Mouse (Mus musculus): ENCODE measurements at regions not wholly inside any gene's neighbourhood (a gene's known extent, or its start where the extent isn't known, plus 50 kb on each side); places are given as distances from the start of the nearest gene placed in this dataset.
"Not testable (repeated sequence)": the region's sequence is repeated elsewhere in the genome, so short reads cannot be mapped to it uniquely, and the experiment has no call there.

DNA sequence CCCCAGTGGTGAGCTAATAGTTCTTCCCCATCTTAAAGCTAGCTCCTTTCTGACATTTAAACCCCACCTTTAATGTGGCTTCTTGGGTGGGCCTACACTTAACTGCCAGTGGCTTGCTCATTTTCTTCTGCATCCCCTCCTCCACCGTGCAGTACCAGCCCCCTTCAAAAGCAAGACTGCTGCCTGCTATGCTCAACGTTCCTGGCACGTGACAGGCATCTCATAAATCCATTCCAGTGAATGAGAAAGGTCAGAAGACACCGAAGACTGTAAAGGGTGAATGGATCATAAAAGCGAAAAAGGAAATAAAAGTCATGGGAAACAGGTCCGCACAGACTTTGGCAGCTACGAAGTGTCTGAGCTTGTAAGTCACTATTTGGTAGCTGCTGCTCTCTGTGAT lies 212.8 kb upstream of the Prok2 start:
- DNase-seq (ENCODE audit: low spot score) = no peak

DNA sequence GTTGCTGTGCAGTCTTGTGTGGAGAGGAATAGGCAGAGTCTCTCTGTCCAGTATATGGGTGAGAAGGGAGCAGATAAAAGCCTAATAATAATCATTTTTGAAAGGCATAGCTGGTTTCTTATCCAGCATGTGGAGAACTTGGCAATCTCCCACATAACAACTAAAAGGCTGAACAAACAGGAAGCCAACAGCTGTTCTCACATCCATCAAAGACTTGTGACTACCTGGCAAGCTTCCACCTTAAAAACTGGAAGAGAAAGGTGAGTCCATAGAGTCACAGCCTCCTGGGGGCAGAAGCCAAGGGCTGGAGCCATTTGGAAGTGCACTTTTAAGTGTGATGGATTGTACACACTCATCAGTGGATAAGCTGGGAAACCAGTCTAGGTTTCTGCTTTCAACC lies 210.5 kb upstream of the Prok2 start:
- DNase-seq (ENCODE audit: low spot score) = no peak

GRCm38 (mm10) chr6:99935373-99935772 lies 209.2 kb upstream of the Prok2 start:
- DNase-seq (ENCODE audit: low spot score) = no peak

DNA sequence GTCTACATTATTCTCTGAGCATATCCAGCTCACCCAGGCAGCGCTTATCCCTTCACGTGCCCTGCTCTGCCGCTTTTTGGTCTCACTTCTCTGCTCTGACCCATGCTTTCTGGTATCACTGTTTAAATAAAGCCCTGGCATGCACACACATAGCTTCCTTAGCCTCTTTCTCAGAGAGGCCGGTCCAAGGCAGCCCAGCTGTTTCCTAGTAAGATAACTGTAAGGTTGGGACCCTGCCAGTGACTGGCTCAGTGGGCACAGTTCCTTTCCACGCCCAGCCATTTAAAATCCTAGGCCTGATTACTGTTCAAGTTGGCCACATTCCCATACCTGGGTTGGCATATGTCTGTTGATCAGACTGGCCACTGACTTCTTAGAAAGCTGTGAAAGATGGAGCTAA lies 208.2 kb upstream of the Prok2 start:
- DNase-seq (ENCODE audit: low spot score) = no peak

- no peak for DNase-seq (ENCODE audit: low spot score)
Observed at GRCm38 (mm10) chr6:99933404-99933803, 207.2 kb upstream of the Prok2 start.

- no peak for DNase-seq (ENCODE audit: low spot score)
Observed at GRCm38 (mm10) chr6:99932923-99933322, 206.7 kb upstream of the Prok2 start.

DNA sequence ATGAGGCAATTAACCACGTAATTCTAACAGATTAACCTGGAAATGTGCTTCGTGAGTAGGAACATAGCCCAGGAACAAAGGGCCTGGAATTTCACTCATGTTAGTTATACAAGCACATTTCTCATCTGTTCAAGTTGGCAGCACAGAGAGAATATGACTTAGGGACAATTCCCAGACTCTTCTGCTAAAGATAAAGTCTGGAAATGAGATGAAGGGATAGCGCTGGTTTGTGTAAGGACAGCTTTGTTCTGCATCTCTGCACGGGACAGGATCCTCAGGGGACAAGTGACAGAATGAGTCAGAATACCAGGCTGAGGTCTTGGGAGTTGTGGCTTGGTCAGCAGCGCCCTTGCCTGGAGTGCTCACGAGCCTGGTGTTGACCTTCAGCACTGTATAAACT lies 206.2 kb upstream of the Prok2 start:
- no peak for DNase-seq (ENCODE audit: low spot score)

GRCm38 (mm10) chr6:99931588-99931987 lies 205.4 kb upstream of the Prok2 start:
- DNase-seq (ENCODE audit: low spot score) = no peak

DNA sequence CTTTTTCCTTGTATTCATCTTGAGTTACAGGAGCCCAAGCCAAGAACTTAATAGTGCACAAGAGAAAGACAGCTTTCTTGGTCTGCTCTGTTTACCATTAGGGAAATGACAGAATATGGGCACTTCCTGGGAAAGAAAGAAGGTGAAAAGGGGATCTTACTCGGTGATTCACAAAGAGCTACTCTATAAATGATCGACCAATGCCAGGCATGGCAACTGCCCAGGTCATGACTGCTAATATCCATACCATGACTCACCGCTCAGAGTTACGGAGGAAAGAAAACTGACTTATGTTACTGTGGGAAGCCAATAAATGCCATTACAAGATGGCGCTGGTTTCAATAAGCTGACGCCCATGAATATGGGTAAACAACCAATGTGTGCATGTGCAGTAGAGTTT lies 204.1 kb upstream of the Prok2 start:
- no peak for DNase-seq (ENCODE audit: low spot score)

GRCm38 (mm10) chr6:99927933-99928555 lies 201.9 kb upstream of the Prok2 start:
- no peak for DNase-seq (ENCODE audit: low spot score)

DNA sequence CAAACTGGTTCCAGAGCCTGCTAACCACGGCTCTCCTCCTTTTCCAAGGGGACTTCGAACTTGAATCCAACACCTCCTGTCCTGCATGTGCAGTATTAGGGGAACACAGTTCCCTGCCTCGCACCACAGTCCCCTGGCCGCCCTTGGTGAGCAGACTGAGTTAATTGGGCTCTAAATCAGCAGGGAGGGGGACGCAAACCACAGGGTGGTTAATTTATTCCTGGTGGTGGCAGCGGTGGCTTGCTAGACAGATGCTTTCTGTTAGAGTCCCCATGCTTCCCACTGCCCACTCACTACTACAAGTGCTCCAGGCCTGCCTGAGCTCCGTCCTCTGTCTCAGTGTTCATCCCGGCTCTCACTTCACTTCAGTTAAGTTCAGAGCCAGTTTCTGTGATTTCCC lies 198.0 kb upstream of the Prok2 start:
- DNase-seq (ENCODE audit: low spot score) = no peak

DNA sequence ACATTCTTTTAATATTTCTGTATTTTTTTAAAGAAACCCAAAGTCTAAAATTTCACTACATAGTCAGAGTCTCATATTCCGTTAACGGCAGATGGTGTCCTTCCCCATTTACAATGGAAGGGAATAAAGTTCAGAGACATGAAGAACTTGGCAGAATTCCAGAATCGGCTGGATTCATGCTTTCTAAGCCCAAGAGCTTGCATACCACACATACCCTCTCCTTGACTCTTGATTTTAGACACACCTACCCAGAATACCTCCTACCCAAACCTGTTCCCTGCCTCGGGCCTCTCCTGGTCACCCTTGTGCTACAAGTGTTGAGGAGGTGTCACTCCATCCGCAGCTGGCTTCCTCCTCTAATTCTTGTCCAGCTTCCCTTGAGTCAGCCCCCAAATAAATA lies 195.8 kb upstream of the Prok2 start:
- DNase-seq (ENCODE audit: low spot score) = no peak

DNA sequence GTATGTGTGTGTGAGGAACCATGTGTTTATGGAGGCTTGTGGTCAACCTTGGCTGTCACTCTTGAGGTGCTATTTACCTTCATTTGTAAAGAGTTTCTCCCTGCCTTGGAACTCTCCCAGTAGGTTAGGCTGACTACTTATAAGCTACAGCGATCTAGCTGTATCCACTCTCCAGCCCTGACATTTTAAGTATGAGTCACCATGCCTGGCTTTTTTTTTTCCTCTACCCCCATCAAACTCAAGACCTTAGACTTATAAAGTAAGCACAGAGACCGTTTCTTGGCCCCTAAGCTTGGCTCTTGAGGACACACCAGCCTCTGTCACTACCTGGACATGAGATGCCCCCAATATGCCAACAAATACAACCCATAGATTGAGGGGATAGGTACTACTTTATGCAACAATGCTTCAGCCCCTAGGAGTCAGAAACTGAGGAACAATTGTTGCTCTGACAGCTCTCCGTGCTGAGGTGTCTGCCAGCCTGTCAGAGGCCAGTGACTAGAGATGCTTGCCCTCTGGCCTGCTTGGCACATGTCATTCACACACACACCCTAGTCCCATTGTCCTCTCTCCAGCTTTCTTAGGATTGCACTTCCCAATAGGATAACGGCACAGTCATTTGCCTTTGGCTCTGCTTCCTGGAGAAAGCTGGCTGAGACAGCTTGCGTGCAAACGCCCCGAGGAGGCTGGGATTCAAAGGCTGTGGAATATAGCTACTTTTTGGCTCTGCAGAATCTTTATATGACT lies 193.8 kb upstream of the Prok2 start:
- DNase-seq (ENCODE audit: low spot score) = no peak

GRCm38 (mm10) chr6:99918351-99918750 lies 192.2 kb upstream of the Prok2 start:
- no peak for DNase-seq (ENCODE audit: low spot score)

DNA sequence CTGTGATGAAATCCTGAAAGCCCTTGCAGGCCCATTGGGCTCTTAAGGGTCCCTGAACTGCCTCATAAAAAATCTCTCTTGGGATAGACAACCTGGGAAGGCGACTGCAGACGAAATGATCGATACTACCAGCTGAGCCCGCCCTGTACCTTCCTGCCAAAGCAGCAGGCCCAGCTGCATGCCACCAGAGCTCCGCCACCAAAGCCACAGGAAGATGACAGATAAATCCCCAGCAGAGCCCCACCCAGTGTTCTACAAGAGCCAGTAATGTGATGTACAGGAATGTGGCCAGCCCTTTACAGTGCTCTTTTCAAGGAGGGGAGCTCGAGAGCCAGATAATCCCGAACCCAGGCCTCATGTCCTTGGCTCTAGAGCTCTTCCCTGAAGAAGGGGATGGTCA lies 183.7 kb upstream of the Prok2 start:
- DNase-seq (ENCODE audit: low spot score) = no peak

DNA sequence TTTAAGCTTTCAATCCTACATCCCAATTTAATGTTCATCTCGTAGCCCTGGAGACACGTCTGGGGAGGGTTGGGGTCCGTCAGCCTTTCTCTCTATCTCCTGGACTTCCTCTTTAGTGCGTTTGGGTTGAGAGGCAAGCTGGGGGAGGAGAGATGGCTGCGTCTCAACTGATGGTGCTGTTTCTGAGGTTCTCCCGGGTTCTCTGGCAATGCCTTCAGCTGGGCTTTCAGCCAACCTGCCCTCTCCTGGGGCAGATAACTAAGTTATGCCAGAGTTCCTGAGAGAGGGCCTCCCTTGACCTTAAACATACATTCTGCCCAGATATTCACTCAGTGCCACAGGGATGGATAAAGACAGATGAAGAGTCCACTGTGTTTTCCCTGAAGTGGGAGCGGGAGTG lies 183.3 kb upstream of the Prok2 start:
- no peak for DNase-seq (ENCODE audit: low spot score)

- no peak for DNase-seq (ENCODE audit: low spot score)
Observed at GRCm38 (mm10) chr6:99908066-99908465, 181.9 kb upstream of the Prok2 start.

DNA sequence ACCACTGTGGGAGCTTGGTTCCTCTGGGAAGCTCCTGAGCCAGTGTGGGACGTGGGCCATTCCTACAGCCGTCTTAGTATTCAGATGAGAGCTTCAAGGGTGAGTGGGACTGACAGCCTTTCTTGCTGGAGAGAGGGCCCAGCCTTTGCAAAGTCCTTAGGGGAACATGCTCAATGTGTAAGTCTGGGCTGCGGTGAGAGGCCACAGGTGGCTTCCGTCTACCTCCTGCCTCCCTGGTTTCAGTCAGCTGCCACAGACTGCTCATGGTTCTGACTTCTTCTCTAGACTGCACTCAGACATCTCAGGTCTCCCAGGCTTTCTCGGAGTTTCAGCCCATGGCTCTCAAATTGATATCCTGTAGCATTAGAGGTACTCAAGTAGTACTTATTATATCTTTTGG lies 179.0 kb upstream of the Prok2 start:
- DNase-seq (ENCODE audit: low spot score) = no peak

- DNase-seq (ENCODE audit: low spot score) = no peak
Observed at GRCm38 (mm10) chr6:99904607-99905006, 178.4 kb upstream of the Prok2 start.

GRCm38 (mm10) chr6:99904044-99904443 lies 177.9 kb upstream of the Prok2 start:
- not testable (repeated sequence) for DNase-seq (ENCODE audit: low spot score)

DNA sequence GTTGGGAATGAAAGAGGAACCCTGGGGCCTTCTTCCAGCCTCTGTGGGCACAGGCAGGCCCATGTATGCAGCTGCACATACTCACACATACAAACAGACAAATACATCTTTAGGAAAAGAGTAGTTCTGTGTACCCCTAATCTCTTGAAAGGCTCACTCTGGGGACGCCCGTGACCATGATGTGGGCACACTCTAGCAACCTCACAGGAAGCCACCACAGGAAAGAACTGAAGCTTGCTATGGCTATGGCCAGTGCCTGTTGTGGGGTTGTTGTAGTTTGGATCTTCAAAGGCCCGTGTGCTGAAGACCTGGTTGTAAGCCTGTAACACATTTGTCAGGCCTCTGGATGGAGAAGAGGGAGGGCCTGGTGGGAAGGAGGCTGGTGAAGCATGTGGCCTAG lies 175.4 kb upstream of the Prok2 start:
- DNase-seq (ENCODE audit: low spot score) = no peak

DNA sequence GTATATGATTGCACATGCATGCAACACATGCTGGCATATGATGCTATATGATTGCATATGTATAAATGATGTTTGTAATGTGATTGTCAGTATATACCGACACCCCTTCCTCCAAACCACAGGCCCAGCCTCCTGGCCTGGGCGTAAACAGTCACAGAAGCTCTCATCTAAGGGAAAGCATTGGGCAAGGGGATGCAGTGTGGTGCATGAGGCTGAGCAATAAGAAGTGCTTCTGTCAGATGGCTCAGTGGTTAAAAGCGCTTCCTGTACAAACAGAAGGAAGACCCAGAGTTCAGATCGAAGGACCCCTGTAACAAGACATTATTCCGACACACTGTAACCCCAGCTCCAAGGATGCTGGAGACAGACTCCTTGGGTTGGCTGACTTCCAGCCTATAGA lies 175.0 kb upstream of the Prok2 start:
- no peak for DNase-seq (ENCODE audit: low spot score)

DNA sequence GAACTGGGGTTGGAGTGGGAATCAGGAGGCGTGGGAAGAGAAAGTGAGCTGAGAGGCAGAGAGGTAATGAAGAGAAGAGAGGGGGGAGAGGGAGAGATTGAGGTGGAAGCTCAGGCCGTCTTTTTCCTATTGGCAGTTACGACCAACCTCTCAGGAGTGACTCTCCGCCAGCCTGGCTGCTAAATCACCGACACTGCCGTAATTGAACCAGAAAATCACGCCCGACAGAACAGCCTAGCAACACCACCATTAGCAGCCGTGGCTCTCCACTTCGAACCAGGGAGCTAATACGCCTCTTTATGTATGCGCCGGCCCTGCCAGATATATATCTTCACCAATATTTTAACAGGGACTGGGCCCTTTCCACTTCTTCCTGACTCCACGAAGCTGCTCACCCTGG lies 173.5 kb upstream of the Prok2 start:
- DNase-seq (ENCODE audit: low spot score) = no peak

DNA sequence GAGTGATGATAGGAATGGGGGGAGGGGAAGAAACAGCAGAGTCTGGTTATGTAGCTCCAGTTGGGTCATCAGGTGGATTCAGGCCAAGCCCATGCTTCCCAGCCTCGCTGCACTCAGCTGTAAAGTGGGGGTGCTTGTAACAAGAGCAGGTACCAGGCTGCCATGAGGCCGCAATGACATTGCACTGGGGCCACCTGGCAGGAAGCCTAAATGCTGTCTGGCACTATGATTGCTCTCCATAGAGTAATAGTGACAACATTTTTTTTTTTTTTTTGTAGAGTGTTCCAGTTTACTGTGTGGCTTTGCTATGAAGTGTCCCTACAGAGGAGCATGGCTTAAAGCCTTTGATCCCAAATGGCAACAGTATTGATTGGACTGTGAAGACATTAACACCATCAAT lies 171.9 kb upstream of the Prok2 start:
- DNase-seq (ENCODE audit: low spot score) = no peak

Data from spleen, adult 12 weeks (tissue).